Mouse (Mus musculus): ENCODE measurements around the gene Ube4b.

Ube4b gene

DNA sequence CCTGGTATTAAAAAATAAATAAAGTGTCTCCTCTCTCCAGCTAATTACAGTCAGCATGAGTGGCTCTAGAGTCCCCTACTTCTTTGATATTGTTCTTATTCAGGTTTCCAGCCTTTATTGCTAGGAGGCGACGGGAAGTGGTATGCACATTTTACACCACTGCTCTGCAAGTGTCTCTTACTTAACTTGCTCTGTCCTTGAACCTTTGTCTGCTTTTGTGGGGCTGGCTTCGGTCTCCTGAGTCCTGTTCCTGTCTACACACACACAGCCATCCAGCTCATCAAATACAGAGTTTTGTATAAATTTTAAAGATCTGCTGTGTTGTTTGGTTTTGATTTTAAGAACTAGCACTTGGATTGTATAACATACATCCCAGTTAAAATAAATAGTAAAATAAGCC, 124.4 kb downstream of the Ube4b start:
- no peak for DNase-seq

DNA sequence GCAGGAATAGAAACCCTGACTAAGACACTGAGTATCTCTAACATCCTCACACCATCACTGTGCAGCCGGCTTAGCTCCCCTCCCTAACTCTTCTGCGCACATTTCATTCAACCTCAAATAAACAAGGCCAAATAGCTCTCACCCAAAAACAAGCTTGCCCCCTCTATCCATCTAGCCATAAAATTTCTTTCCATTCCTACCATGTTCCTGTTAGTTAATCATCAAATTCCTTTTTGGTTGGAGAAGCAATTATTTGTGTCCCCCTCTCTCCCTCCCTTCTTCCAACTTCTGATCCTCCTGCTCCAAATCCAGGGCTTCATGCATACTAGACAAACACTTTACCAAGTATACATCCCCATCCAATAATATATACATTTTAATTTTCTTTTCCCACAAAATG, 130.0 kb downstream of the Ube4b start:
- no peak for DNase-seq

DNA sequence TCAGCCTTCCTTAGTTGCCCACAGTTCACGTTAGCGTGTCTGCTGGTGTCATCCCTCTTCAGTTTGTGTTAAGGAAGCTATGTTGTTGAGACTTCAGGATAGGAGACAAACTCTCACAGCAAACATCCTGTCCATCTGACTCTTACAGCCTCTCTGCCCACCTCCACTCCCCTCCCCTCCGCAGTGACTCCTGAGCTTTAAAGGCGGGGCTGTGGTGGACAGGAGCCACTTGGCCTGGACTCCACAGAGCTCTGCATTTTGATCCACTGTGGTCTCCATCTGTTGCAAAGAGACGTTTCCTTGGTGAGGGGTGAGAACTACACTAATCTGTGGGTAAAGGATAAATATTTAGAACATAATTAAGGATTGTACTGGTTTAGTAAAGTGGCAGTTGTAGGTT, 133.6 kb downstream of the Ube4b start:
- DNase-seq = no peak

DNA sequence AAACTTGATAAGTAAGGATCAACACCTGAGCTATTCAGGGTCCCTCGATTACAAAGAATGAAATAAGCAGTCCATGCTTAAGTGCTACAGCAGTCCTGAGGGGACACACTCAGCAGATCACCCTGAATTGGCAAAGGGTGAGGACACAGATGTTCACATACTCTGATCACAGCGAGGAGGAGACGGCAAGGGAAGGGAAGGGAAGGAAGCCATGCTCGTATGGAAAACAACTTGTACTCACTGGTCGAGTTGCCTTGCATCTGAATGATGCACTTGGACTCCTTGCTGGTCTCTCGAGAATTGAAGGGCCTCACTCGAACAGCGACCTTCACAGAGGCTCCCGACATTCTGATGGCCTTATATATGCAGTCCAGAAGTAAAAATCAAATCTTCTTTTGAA, 135.5 kb downstream of the Ube4b start:
- DNase-seq = no peak

DNA sequence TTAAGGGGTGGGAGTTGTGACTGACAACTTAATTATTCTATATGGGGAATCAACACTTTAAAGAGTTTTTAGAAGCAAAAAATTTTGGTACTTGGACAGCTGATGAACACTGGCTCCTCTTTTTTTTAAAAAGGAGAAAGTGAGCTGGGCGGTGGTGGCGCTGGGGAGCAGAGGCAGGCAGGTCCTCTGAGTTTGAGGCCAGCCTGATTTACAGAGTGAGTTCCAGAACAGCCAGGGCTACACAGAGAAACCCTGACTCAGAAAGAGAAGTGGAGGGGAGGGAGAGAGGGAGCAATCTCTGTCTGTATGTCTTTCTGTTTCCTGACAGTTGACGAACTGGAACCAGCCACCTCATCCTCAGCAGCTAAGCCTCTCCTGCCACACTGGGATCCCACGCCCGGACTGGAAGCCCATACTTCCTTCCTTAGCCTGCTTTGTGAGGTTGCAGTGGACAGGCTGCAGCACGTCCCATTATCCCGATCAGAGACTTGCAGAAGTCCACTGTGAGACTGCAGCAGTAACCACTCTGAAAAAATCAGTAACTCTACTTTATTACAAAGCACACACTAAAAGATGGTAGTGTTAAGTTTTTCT, 136.3 kb downstream of the Ube4b start:
- no peak for DNase-seq

DNA sequence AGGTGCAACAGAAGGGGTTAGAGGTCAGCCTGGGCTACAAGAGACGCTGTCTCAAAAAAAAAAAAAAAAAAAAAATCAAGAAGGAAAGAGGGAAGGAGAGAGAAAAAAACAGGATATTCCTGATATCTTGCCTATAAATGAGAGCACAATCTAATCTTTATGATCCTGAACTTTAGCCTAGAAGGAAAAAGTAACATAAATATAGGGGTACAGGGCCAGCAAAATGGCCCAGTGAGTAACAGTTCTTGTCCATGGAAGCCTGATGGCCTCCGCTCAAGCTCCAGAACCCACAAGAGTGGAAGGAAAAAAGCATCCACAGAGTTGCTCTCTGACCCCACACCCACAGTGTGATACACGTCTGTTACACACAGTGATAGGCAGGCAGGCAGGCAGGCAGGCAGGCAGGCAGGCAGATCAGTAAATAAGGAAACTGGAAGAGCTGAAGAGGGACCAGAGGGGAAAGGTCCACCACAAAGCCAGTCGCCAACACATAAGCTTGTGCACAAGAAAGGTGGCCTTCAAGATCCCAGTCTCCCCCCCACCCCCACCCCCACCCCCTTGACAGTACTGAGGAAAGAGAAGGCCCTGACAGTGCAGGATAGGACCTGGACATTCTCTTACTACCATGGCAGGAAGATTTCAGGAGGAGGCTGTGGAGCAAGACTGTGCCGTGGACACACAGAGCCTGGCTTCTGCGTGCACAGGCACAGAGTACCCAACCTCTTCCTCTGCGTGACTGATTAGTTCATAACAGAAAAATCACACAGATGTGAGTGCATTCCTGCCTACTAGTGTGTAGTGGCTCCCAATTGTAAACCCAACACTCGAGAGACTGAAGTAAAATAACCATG, 140.0 kb downstream of the Ube4b start:
- no peak for DNase-seq

DNA sequence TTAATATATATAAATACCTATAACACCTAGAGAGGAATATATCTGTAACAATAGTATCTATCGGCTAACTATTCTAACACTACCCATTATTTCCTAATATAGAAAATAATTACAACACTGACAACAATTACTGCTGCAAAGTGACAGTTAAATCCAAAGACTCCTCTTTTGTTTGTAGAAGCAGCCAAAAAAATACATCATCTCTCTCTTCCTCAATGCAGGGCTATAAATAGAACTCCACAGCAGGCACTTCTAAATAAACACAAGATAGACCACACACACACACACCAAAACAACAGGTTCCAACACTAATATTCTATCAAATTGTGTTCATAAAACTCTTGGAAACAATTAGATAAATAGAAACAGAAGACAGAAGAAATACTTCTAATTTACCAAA, 140.9 kb downstream of the Ube4b start:
- no peak for DNase-seq

DNA sequence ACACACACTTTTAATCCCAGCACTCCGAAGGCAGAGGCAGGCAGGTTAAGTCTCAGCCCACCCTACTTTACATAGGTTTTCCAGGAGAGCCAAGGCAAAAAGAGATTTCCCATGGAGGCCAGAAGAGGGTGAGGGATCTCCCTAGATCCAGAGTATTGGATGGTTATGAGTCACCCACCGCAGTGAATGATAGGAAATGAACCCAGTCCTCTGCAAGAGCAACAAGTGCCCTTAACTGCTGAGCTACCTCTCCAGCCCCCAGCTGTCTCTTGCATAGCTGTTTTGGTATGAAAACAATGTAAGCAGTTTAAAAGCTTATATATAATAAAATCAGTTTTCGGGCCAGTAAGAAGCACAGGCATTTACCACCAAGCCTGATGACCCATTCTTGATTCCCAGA, 143.5 kb downstream of the Ube4b start:
- DNase-seq = no peak

DNA sequence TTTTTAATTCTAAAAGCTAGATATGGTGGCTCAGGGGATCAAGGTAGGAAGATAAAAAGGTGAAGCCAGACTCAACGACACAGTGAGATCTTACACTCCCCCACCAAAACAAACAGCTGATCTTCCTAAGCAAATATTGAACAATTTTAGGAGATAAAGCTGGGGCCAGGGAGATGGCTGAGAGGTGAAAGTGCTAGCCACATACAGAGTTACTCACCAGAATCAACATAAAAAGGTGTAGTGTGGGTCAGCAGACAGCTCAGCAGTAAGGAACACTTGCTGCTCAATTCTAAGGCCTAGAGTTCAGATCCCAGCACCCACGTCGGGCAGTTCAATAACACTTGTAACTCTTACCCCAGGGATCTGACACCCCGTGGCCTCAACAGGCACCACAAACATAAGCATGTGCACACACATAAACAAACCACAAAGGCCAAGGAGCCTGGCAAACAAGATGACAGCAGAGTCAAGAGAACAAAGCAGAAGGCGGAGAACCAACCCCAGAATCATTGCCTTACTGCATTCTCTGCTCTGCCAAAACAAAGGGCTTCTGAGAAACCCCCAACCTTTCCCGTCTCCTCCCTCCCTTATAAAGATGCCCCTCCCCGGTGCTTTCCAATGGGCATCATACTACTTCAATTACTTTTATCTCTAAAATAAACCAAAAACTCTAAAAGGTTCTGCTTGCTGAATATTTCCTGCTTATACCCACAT, 144.4 kb downstream of the Ube4b start:
- no peak for DNase-seq

All from B cell, adult 2 months (primary cell).